Mouse (Mus musculus): ENCODE data around the gene Ccdc151.

Gene Ccdc151

DNA sequence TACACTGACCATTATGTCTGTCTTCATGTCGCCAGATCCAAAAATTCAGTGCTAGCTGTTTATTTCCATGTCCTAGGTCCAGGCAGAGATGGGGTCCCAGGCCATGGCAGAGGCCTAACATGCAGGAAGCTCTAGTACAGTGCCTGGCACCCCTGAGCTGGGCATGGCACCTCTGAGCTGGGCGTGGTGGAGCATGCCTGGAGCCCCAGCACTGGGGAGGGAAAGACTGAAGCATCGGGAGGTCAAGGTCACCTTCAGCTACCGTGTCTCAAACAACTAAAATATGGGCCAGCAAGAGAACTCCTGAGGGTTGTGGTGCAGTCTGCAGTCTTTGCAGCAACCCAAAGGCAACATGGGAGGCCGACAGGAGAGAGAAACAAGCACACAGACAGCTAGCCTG, 44.1 kb downstream of the Ccdc151 start:
- DNase-seq (ENCODE audit: low spot score) = no peak

DNA sequence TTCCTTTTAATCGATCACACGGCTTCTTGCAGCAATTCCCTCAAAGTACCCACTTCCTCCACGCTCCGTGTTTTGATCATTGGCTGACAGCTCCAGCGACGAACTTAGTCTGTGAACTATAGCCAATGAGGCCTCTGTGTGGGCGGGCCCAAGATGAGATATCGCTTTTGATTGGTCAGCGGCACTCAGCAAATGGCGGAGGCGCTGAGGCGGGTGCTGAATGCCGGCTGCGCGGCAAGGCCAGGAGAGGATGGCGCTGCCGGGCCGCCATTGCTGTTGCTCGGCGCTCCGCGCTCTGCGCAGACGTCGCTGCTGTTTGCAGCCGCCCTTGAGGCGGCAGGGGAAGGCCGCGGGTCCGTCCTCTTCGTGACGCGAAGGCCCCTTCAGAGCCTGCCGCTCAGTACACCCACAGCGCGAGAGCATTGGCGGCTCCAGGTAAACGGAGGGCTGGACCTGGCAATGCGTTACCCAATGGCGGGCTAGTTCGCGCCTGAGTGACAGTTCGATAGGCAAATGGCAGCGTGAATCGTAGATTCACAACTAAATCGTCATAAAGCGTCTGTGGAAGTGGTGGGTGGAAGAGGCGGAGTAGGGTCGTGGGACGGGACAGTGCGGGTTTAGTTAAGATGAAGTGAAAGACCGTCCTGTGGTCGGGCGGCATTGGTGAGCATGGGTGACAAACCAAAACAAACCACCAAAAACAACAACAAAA, 46.7 kb downstream of the Ccdc151 start, which contains the start of gene Swsap1:
Gene Swsap1 (plus strand): TSS at position 186 of the 712 bp plus-strand sequence.
- peak; percentile 99 for DNase-seq (ENCODE audit: low spot score)

DNA sequence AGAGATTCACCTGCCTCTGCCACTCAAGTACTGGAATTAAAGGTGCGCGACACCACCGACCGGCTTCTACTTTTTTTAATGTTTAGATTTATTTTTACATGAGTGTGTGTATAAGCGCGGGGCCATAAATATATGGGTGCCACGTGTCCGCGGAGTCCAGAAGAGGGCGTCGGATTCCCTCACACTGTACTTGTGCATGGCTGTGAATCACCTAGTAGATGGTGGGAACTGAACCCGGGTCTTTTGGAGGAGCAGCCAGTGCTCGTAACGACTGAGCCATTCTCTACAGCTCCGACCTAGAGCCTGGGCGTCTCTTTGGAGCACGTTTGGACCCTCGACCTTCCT, 47.2 kb downstream of the Ccdc151 start:
- no peak for DNase-seq (ENCODE audit: low spot score)

GRCm38 (mm10) chr9:21954635-21955034, 47.8 kb downstream of the Ccdc151 start:
- no peak for DNase-seq (ENCODE audit: low spot score)

DNA sequence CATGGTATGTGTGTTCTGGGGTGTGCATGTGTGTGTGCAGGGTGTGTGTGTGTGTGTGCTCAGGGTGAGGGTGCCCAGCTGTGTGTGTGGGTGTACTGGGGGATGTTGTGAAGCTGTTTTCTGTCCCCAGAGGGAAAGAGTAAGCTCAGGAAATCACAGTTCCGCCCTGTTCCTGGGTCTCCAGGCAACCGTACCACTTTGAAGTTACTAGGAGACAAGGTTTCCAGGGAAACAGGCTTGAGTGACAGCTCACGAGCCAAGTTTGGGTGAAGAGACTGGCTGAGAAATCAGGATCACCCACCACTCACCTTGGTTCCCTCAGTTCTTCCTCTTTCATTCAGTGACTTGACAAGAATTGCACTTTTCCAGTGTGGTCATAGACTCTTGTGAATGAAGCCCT, 48.8 kb downstream of the Ccdc151 start:
- DNase-seq (ENCODE audit: low spot score) = no peak

- DNase-seq (ENCODE audit: low spot score) = no peak
Observed at GRCm38 (mm10) chr9:21951977-21952376, 50.5 kb downstream of the Ccdc151 start.

DNA sequence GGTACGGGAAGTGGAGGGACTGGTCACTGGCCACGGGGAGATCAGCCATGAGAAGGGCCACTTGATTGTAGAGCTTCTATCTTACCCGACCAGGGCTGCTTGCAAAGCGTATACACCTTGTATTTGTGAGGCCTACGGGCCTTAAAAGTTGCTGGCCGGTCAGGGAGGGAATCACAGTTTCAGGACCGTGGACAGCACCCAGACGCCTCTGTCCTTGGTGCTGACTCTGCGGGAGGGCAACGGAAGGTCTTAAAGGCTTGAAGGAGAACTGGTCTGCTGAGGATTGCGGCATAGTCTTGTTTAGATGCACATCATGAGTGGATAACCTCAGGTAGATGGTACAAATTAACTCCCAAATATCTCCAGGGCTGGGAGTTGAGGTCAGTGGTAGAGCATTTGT, 52.1 kb downstream of the Ccdc151 start:
- DNase-seq (ENCODE audit: low spot score) = peak; percentile 83

- DNase-seq (ENCODE audit: low spot score) = no peak
Observed at GRCm38 (mm10) chr9:21948790-21949189, 53.6 kb downstream of the Ccdc151 start.

DNA sequence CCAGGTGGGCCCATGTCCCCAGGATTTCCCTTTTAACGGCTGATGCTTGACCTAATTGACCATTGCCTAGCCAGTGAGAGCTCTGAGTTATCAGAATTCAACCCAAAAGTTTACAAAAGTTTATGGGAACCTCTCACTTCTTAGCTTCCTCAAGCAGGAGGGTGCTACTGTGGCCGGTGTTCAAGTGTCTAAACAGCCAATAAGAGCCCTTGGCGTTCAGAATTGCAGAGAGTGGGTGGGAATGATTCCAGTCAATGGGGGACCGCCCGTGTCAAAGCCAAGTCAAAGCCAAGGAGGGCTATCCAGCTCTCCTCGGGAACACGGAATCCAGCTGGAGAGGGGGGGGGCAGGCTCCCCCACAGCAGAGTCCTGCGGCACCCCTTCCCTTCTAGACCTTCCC, 54.3 kb downstream of the Ccdc151 start:
- DNase-seq (ENCODE audit: low spot score) = no peak

- DNase-seq (ENCODE audit: low spot score) = no peak
Observed at GRCm38 (mm10) chr9:21947540-21948130, 54.8 kb downstream of the Ccdc151 start.

DNA sequence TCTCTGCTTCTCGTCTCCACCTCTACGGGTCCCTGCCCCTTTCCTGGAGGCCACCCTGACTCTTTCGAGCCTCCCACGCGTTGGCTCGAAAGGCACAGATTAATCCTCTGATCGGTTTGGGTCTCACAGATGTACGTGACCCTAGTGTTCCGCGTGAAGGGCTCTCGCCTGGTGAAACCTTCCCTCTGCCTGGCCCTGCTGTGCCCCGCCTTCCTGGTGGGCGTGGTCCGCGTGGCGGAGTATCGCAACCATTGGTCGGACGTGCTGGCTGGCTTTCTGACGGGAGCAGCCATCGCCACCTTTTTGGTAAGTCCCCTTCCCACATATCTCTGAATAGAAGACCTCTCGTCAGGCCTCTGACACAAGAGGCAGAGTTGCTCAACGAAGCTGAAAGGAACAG, 58.2 kb downstream of the Ccdc151 start:
- DNase-seq (ENCODE audit: low spot score) = no peak

DNA sequence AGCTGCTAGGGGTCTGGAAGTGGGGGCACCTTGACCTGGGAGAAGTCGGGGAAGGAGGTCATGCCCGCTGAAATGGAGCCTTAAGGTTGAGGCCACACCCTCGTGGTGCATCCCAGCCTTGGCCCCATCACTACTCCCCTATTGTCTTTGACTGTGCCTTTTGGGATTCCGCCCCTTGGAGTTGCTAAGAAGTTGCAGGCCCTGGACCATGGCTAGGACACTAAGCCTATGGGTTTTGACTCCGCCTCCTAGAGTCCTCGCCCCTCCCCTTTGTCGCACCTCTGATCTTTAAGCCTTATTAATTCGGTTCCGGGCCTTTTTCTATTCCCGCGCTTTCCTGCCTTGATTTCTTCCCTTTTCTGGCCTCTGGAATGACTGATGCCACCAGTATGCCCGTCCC, 58.8 kb downstream of the Ccdc151 start:
- DNase-seq (ENCODE audit: low spot score) = no peak

DNA sequence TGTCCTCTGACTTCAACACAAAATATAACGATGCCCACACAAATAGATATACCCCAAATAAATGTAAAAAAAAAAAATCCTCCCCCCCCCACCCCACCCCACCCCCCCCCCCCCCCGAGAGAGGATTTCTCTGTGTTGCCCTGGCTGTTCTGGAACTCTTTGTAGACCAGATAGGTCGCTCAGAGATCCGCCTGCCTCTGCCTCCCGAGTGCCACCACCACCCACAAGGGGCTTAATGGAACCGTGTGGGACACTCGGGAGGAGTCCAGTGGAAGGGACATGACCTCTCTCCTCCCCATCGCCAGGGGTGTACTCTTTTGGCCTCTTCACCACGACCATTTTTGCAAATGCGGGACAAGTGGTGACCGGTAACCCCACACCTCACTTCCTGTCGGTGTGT, 59.4 kb downstream of the Ccdc151 start:
- DNase-seq (ENCODE audit: low spot score) = no peak

Measured in embryo, embryonic 10.5 days (tissue).